Mouse (Mus musculus) liver, embryonic 12.5 days (tissue): Measurements from ENCODE around the gene Plxna4. TPM values are rescaled to one million over a fixed set of nuclear protein-coding genes. Genes with fewer than 3 reads are reported as not detected.

Experiments
- ATAC-seq: fragments of 200-750 bp; cut with Nextera tagmentation; 2 replicates; pipeline ENCODE4 v1.8.0; 2017; ENCODE audit warnings: moderate number of reproducible peaks, mild to moderate bottlenecking, moderate library complexity
- H3K27ac ChIP-seq: fragments of 300-500 bp; sonication (generic); 2 replicates; pipeline ENCODE4 v1.5.1; 2016; ENCODE audit warnings: mild to moderate bottlenecking
- H3K27me3 ChIP-seq: fragments of 300-500 bp; sonication (generic); replicated peaks from 2 replicates; pipeline ENCODE4 v1.6.1; 2016; ENCODE audit warnings: mild to moderate bottlenecking, moderate library complexity
- H3K36me3 ChIP-seq: fragments of 300-500 bp; sonication (generic); 2 replicates; pipeline ENCODE4 v1.6.1; 2016; ENCODE audit warnings: mild to moderate bottlenecking, moderate library complexity
- H3K4me1 ChIP-seq: fragments of 300-500 bp; sonication (generic); 2 replicates; pipeline ENCODE4 v1.6.1; 2016
- H3K4me2 ChIP-seq: fragments of 300-500 bp; sonication (generic); 2 replicates; pipeline ENCODE4 v1.6.1; 2016; ENCODE audit warnings: mild to moderate bottlenecking, moderate library complexity
- H3K4me3 ChIP-seq: fragments of 300-500 bp; sonication (generic); 2 replicates; pipeline ENCODE4 v1.5.1; 2016; ENCODE audit warnings: mild to moderate bottlenecking, moderate library complexity
- H3K9ac ChIP-seq: fragments of 300-500 bp; sonication (generic); 2 replicates; pipeline ENCODE4 v1.6.1; 2016; ENCODE audit warnings: mild to moderate bottlenecking, moderate library complexity
- H3K9me3 ChIP-seq: fragments of 300-500 bp; sonication (generic); replicated peaks from 2 replicates; pipeline ENCODE4 v1.6.1; 2016; ENCODE audit warnings: mild to moderate bottlenecking, moderate library complexity
- WGBS: fragments of 180-500 bp; shearing (Covaris S2); methylation state at CpG from one replicate; pipeline ENCODE4 v1.1.7; 2016; ENCODE audit not compliant: insufficient replicate concordance; 5-methylcytosine and 5-hydroxymethylcytosine counted together
- polyA plus RNA-seq: library from polyadenylated mRNA; unstranded; fragments of >200 nt; fragmentation: Nextera tagmentation; extraction: Ambion mirVana; gene quantifications from 2 replicates; pipeline ENCODE4 v1.2.1, GENCODE M21; 2016

Plxna4 gene
- polyA plus RNA-seq, 1 experiment from 2014 or later = 0.79 TPM

GRCm38 (mm10) chr6:32587136-32588009 lies 619 bp downstream of the Plxna4 start:
- 1% methylated on average over 65 of the region's 82 CpGs for WGBS
- H3K4me2 ChIP-seq = peak overlapping the region; percentile 84
- H3K36me3 ChIP-seq = no peaks in the 10 kb centered on the region
- H3K9ac ChIP-seq = peak overlapping the region; percentile 59
- H3K9me3 ChIP-seq = no peaks in the 10 kb centered on the region
- no peak overlapping the region for H3K27ac ChIP-seq
- H3K4me1 ChIP-seq = peaks cover 12% of the 10 kb centered on the region
- no peak for ATAC-seq
- H3K27me3 ChIP-seq = peaks cover 98% of the 10 kb centered on the region
- H3K4me3 ChIP-seq = peak overlapping the region; percentile 59

- no peaks in the 10 kb centered on the region for H3K36me3 ChIP-seq
- H3K9ac ChIP-seq = no peak overlapping the region
- no peak overlapping the region for H3K27ac ChIP-seq
- ATAC-seq = no peak
- peaks cover 12% of the 10 kb centered on the region for H3K4me1 ChIP-seq
- H3K4me2 ChIP-seq = peak overlapping the region; percentile 84
- H3K4me3 ChIP-seq = peak overlapping the region; percentile 59
- WGBS = 7% methylated on average over 13 of the region's 13 CpGs
- H3K9me3 ChIP-seq = no peaks in the 10 kb centered on the region
- H3K27me3 ChIP-seq = peaks cover 94% of the 10 kb centered on the region
These were observed 1.2 kb downstream of the Plxna4 start for GRCm38 (mm10) chr6:32586821-32587135.

- Histone ChIP-seq H3K4me3 (peak overlapping the region; percentile 59), H3K4me2 (peak overlapping the region; percentile 84), H3K4me1 (peaks cover 12% of the 10 kb centered on the region), H3K27me3 (peaks cover 90% of the 10 kb centered on the region), H3K9ac (no peak overlapping the region), H3K9me3 (no peaks in the 10 kb centered on the region), H3K27ac (no peak overlapping the region), H3K36me3 (no peaks in the 10 kb centered on the region)
- ATAC-seq = no peak
- 2% methylated on average over 13 of the region's 13 CpGs for WGBS
These were observed 1.6 kb downstream of the Plxna4 start for GRCm38 (mm10) chr6:32586390-32586789.

GRCm38 (mm10) chr6:32585211-32585610 lies 2.8 kb downstream of the Plxna4 start:
- H3K9me3 ChIP-seq = no peaks in the 10 kb centered on the region
- ATAC-seq = no peak
- WGBS = 40% methylated on average over 3 of the region's 3 CpGs
- H3K4me3 ChIP-seq = no peak overlapping the region
- H3K4me2 ChIP-seq = no peak overlapping the region
- peaks cover 12% of the 10 kb centered on the region for H3K4me1 ChIP-seq
- H3K27ac ChIP-seq = no peak overlapping the region
- no peaks in the 10 kb centered on the region for H3K36me3 ChIP-seq
- H3K27me3 ChIP-seq = peaks cover 80% of the 10 kb centered on the region
- no peak overlapping the region for H3K9ac ChIP-seq

GRCm38 (mm10) chr6:32584243-32584880 lies 3.6 kb downstream of the Plxna4 start:
- H3K9me3 ChIP-seq = no peaks in the 10 kb centered on the region
- WGBS = 38% methylated on average over 5 of the region's 5 CpGs
- H3K27me3 ChIP-seq = peaks cover 76% of the 10 kb centered on the region
- ATAC-seq = no peak
- H3K4me3 ChIP-seq = no peak overlapping the region
- H3K4me2 ChIP-seq = no peak overlapping the region
- no peak overlapping the region for H3K9ac ChIP-seq
- H3K36me3 ChIP-seq = no peaks in the 10 kb centered on the region
- H3K27ac ChIP-seq = no peak overlapping the region
- H3K4me1 ChIP-seq = peaks cover 12% of the 10 kb centered on the region

- H3K27ac ChIP-seq = no peak overlapping the region
- H3K4me1 ChIP-seq = peaks cover 12% of the 10 kb centered on the region
- no peak for ATAC-seq
- no peak overlapping the region for H3K9ac ChIP-seq
- 19% methylated on average over 3 of the region's 3 CpGs for WGBS
- no peaks in the 10 kb centered on the region for H3K36me3 ChIP-seq
- no peak overlapping the region for H3K4me3 ChIP-seq
- H3K9me3 ChIP-seq = no peaks in the 10 kb centered on the region
- no peak overlapping the region for H3K4me2 ChIP-seq
- peaks cover 68% of the 10 kb centered on the region for H3K27me3 ChIP-seq
These were observed 4.4 kb downstream of the Plxna4 start for GRCm38 (mm10) chr6:32583582-32583981.

- Histone ChIP-seq H3K4me2 (no peak overlapping the region), H3K36me3 (no peaks in the 10 kb centered on the region), H3K27ac (no peak overlapping the region), H3K4me3 (no peak overlapping the region), H3K9ac (no peak overlapping the region), H3K4me1 (no peaks in the 10 kb centered on the region), H3K27me3 (no peaks in the 10 kb centered on the region; the same call in 1 of the 2 replicates), H3K9me3 (no peaks in the 10 kb centered on the region)
- WGBS = 60% methylated on average over 5 of the region's 5 CpGs
- ATAC-seq = no peak
These were observed 16.5 kb downstream of the Plxna4 start for GRCm38 (mm10) chr6:32571485-32571884.

GRCm38 (mm10) chr6:32570445-32570844 lies 17.5 kb downstream of the Plxna4 start:
- 10% methylated on average over 3 of the region's 3 CpGs for WGBS
- no peak overlapping the region for H3K4me2 ChIP-seq
- no peaks in the 10 kb centered on the region for H3K9me3 ChIP-seq
- H3K36me3 ChIP-seq = no peaks in the 10 kb centered on the region
- no peaks in the 10 kb centered on the region for H3K4me1 ChIP-seq
- no peak overlapping the region for H3K4me3 ChIP-seq
- H3K27me3 ChIP-seq = no peaks in the 10 kb centered on the region; the same call in 1 of the 2 replicates
- no peak for ATAC-seq
- H3K9ac ChIP-seq = no peak overlapping the region
- H3K27ac ChIP-seq = no peak overlapping the region

- no peak overlapping the region for H3K9ac ChIP-seq
- no peak overlapping the region for H3K27ac ChIP-seq
- H3K27me3 ChIP-seq = no peaks in the 10 kb centered on the region; the same call in 1 of the 2 replicates
- no peaks in the 10 kb centered on the region for H3K4me1 ChIP-seq
- no peak for ATAC-seq
- H3K9me3 ChIP-seq = no peaks in the 10 kb centered on the region
- H3K4me2 ChIP-seq = no peak overlapping the region
- no peaks in the 10 kb centered on the region for H3K36me3 ChIP-seq
- 40% methylated on average over 3 of the region's 3 CpGs for WGBS
- no peak overlapping the region for H3K4me3 ChIP-seq
These were observed 18.1 kb downstream of the Plxna4 start for GRCm38 (mm10) chr6:32569919-32570318.

- H3K4me3 ChIP-seq = no peak overlapping the region
- no peak overlapping the region for H3K4me2 ChIP-seq
- no peaks in the 10 kb centered on the region for H3K36me3 ChIP-seq
- no peaks in the 10 kb centered on the region for H3K4me1 ChIP-seq
- H3K9me3 ChIP-seq = no peaks in the 10 kb centered on the region
- no peak for ATAC-seq
- H3K27me3 ChIP-seq = no peaks in the 10 kb centered on the region; the same call in 1 of the 2 replicates
- no peak overlapping the region for H3K9ac ChIP-seq
- H3K27ac ChIP-seq = no peak overlapping the region
- 75% methylated on average over 1 of the region's 1 CpGs for WGBS
These were observed 41.1 kb downstream of the Plxna4 start for GRCm38 (mm10) chr6:32546915-32547314.

GRCm38 (mm10) chr6:32544021-32544420 lies 44.0 kb downstream of the Plxna4 start:
- Histone ChIP-seq H3K9me3 (no peaks in the 10 kb centered on the region), H3K36me3 (no peaks in the 10 kb centered on the region), H3K9ac (no peak overlapping the region), H3K27me3 (peaks cover under 1% of the 10 kb centered on the region; the same call in 1 of the 2 replicates), H3K27ac (no peak overlapping the region), H3K4me1 (no peaks in the 10 kb centered on the region), H3K4me2 (no peak overlapping the region), H3K4me3 (no peak overlapping the region)
- WGBS = 59% methylated on average over 3 of the region's 3 CpGs
- no peak for ATAC-seq

GRCm38 (mm10) chr6:32540155-32540554 lies 47.8 kb downstream of the Plxna4 start:
- no peak overlapping the region for H3K9ac ChIP-seq
- H3K27ac ChIP-seq = no peak overlapping the region
- H3K27me3 ChIP-seq = peaks cover 20% of the 10 kb centered on the region
- H3K4me1 ChIP-seq = peaks cover 3% of the 10 kb centered on the region
- 57% methylated on average over 4 of the region's 4 CpGs for WGBS
- H3K4me3 ChIP-seq = no peak overlapping the region
- ATAC-seq = no peak
- H3K9me3 ChIP-seq = no peaks in the 10 kb centered on the region
- no peak overlapping the region for H3K4me2 ChIP-seq
- no peaks in the 10 kb centered on the region for H3K36me3 ChIP-seq
